Mouse (Mus musculus) c-Kit-positive CD71-negative TER-119-negative erythroid progenitor cells, embryonic 14.5 days (primary cell): ENCODE results near the gene Klk10.

ENCODE experiments used
- DNase-seq: peaks from one replicate; pipeline ENCODE4 v3.0.0-alpha.2; 2013; ENCODE audit warnings: low read depth

Klk10 gene

GRCm38 (mm10) chr7:43780746-43781145 lies at the start of gene Klk10:
Gene Klk10 (plus strand): TSS chr7:43781035.
- DNase-seq = no peak

- peak; percentile 8 for DNase-seq
Measured at GRCm38 (mm10) chr7:43747788-43748187, 33.0 kb upstream of the Klk10 start.

DNA sequence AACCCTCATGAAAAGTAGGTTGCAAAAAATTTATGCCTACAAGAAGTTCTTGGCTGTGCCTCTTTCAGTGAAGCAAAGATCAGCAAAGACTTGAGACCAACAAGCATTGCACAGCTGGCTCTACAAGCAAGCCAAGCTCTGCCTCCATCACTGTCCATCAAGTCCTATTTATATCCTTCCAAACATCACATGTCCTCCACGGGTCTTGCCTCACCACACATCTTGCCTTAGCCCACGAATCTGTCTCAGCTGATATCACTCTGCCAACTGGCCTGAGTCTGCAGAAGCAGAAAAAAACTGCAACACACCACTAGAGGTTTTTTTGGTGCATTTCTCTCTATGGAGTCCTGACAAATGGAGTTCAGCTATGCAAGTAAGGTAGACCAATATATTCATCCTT lies 28.0 kb upstream of the Klk10 start:
- DNase-seq = no peak

DNA sequence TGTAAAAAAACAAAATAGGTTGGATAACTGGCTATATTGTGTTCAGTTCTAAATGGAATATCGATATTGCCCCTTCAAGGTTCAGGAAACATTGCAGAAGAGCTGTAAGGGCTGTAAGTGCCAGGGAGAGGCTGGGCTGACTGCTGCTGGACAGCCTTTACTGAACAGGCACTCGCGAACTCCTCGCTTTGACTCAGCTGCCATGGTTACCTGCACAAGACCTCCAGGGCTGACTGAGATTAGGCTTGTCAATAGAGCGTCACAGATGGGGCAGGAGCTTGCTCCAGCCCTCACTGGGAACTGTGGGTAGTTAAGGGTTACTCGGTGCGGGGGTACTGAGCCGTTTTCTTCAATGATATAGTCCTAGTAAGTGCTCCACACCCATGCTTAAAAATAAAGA lies 14.4 kb upstream of the Klk10 start:
- DNase-seq = no peak

DNA sequence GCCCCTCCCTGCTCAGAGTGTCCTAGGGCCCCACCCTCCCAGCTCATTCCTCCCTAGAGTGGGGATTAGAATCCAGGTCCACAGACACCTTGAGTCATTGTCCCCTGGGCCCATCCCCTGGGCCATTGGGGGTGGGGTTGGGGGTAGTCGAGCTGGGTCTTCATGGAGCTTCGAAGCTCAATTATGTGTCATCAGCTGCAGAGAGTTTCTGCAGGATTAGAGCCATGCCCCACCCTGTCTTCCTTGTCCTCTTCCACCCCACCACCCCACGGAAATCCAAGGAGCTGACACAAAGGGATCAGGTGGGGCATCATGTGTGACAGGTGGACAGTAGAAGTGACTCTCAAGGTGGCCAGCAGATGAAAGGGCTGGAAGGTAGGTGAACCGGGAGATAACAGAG lies 12.2 kb upstream of the Klk10 start, which contains the start of gene Klk12:
TSS of gene Klk12 (plus strand) at position 301 of the 400 bp plus-strand sequence.
- no peak for DNase-seq

DNA sequence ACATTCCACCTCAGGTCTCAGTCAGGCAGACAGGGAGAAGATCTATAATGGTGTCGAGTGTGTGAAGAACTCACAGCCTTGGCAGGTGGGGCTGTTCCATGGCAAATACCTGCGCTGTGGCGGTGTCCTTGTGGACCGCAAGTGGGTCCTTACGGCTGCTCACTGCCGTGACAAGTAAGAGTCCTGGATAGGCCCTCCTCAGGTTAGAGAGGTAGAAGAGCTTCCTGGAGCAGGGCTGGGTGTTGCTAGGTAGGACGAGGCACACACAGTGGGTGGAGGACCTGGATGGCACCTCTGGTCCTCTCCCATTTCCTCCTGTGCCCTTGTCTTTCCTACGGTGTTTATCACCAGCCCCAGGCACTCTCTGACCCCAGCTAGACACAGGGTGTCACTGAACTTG lies 11.2 kb upstream of the Klk10 start:
- no peak for DNase-seq

DNA sequence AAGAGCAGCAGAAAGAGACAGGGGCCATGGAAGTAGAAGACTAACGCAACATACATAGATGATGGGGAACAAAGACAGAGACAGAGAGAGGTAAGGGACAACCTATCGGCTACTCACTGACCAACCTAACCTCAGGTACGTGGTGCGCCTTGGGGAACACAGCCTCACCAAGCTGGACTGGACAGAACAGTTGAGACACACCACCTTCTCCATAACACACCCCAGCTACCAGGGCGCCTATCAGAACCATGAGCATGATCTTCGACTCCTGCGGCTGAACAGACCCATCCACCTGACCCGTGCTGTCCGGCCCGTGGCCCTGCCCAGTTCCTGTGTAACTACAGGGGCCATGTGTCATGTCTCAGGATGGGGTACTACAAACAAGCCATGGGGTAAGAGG lies 10.1 kb upstream of the Klk10 start:
- DNase-seq = no peak

DNA sequence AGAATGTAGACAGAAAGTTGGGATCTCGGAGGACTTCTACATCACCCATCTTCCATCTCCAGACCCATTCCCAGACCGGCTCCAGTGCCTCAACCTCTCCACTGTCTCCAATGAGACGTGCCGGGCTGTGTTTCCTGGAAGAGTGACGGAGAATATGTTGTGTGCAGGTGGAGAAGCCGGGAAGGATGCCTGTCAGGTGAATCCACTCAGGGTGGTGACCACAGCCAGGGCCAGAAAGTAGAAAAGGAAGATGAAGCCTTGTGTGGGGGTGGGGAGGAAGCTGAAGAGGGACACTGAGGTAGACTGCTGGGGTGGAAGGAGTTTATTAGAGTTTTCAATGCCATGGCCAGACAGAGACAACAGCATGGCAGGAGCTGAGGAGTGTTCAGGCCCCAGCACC lies 8.9 kb upstream of the Klk10 start:
- DNase-seq = no peak

GRCm38 (mm10) chr7:43772901-43773300 lies 7.9 kb upstream of the Klk10 start:
- no peak for DNase-seq

DNA sequence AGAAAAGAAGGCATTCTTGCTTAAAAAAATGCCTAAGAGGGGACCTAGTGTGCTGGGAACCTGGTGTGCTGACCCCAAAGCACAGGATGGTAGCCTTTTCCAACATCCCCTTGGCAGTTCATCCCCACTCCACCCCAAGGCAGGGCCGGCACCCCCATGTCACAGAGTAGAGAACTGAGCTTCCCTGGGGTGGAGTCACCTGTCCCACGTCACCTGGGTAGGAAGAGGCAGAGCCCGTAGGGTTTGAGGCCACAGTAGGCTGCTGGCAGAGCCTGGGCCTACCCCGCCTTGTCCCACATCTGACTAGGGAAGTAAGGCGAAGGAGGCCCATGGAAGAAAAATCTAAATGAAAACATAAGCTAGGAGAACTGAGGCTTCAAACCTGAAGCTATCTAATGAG lies 6.5 kb upstream of the Klk10 start, which contains the start of gene Klk11:
TSS of gene Klk11 (plus strand) at position 241 of the 400 bp plus-strand sequence.
- no peak for DNase-seq

- no peak for DNase-seq
Measured at GRCm38 (mm10) chr7:43774802-43775201, 6.0 kb upstream of the Klk10 start.

- no peak for DNase-seq
Measured at GRCm38 (mm10) chr7:43775311-43776057, 5.4 kb upstream of the Klk10 start.

DNA sequence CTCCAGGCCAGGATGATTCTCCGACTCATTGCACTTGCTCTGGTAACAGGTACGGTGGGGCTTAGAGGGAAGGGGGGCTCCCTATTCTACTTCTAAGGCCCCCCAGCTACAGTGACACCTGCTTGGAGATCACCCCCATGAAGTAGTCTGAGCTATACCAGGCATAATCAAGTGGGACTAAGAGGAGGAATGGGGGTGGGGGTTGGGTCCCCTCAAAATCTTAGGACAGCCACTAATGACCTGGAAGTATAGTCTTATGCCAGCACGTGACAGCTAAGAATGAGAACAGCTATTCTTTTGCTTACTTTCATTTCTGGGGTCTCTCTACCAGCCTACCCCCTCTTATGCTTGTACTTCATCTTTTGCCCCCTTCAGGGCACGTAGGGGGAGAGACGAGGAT lies 4.3 kb upstream of the Klk10 start:
- no peak for DNase-seq

GRCm38 (mm10) chr7:43777423-43777822 lies 3.4 kb upstream of the Klk10 start:
- no peak for DNase-seq

DNA sequence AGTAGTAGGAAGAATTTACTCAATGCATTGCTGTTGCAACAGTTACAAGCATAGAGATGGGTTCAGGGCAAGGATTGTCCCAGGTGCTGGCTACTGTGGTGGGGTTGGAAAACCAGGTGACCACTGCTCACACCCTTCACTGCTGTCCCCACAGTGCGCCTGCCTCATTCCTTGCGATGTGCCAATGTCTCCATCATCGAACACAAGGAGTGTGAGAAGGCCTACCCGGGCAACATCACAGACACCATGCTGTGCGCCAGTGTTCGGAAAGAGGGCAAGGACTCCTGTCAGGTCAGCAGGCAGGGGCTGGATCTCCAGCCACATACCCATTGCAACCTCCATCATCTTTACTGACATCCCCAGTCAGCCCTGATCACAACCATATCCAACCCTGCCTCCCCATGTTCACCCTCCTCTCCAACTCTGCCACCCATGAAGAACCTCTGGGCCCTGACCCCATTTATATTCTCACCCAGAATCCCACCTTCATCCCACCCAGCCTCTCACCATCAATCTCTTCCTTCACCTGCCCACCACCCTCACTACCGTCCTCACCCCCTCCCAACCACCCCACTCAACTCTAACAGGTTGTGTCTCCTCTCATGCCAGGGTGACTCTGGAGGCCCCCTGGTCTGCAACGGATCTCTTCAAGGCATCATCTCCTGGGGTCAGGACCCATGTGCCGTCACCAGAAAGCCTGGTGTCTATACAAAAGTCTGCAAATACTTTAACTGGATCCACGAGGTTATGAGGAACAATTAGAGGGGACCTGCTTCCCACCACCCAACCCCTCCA lies 2.5 kb upstream of the Klk10 start:
- DNase-seq = no peak

DNA sequence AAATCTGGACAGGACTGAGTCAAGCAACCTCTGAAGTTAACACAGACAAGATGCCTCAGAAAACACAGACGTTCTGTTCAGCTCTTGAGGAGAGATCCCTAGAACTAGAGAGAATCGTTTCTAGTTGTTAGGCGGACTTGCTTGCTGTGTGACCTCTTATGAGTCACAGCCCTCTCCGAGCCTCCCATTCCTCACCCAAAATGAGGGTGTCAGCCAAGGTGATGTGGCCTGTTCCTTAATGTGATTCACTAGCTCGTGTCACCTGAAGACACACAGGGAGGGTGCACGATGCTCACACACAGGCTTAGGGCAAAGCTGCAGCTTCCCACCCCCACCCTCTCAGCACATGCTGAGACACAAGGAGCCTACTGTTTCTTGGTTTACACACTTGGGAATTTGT lies 594 bp upstream of the Klk10 start:
- no peak for DNase-seq

DNA sequence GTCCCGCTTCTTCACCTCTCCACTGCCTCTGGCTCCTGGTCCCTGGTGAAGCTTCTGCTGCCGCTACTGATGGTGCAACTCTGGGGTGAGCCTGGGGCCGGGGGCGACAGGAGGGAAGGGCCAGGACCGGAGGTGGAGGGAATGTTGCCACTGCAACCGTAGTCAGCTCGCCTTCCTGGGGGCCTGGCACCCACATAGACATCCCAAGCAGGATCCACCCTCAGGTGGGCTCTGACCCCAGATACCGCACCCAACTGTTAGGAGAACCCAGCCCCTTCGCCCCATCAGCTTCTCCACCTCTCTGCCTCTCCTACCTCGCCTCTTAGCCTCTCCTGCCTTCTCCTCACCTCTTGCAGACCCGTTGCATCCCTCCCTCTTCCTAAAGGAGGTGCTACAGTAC lies 706 bp downstream of the Klk10 start:
- no peak for DNase-seq

DNA sequence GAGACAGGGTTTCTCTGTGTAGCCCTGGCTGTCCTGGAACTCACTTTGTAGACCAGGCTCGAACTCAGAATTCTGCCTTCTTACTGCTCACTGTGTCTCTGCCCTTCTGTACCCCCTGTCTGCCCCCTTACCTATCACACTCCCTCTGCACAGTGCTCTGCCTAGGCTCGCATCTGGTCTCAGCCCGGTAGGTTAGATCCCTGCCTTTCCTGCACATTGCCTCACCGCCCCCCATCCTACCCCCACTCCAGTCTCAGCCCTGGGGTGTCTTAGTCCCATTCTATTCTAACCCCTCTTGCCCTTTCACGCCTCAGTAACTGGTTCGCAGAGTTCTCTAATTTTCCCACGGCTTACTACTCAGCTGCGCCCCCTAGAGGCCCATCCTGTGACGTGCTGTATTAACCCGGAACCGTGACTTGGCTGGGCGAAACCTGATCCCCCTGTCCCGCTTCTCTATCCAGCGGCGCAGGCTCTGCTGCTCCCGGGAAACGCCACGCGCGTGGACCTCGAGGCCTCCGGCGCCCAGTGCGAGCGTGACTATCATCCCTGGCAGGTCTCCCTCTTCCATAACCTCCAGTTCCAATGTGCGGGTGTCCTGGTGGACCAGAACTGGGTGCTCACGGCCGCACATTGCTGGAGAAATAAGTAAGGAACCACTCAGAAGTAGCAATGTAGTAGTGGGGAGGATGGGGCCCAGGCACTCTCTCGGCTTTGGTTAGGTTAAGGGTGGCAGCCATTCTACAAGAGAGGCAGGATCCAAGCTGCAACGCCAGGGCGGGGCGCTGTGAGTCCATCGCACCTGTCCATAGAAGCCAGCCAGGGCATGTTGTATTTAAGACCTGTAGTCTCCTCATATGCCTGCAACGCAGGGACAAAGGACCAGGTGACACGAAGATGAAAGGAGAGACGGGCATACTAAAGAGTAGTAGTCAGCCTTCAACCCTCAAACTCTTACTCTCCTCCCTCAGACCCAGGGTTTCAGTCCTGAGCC lies 1.7 kb downstream of the Klk10 start:
- peak; percentile 78 for DNase-seq

GRCm38 (mm10) chr7:43785286-43785685 lies 4.5 kb downstream of the Klk10 start:
- no peak for DNase-seq

DNA sequence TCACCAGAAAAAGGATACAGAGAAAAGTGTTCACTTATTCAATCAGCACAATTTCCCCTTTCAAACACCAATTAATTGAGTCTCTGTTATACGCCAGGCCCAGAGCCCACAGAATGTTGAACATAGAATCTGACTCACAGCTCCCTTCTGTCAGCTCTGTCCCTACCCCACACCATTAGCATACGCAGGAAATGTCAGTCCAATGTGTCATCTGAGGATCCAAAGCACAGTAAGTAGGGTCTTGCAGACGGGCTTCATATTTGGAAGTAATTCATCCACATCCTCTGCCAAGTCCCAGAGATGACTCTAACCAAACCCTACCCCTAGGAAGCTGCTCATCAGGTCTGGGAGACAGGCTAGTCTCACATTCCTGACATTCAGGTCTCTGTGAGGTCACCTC lies 7.3 kb downstream of the Klk10 start:
- no peak for DNase-seq

GRCm38 (mm10) chr7:43789295-43789694 lies 8.5 kb downstream of the Klk10 start:
- no peak for DNase-seq

- no peak for DNase-seq
Measured at GRCm38 (mm10) chr7:43791591-43791990, 10.8 kb downstream of the Klk10 start, which contains the start of gene Klk9. Gene Klk9 (plus strand): TSS chr7:43791891.
